Mouse (Mus musculus) ES-E14 (cell line): Measurements from ENCODE around the gene Itga2b. TPM values are rescaled to one million over a fixed set of nuclear protein-coding genes. Genes with fewer than 3 reads are reported as not detected.

Source experiments
- DNase-seq: peaks from one replicate; pipeline ENCODE4 v3.0.0-alpha.2; 2013; ENCODE audit warnings: low read depth, low spot score
- H3K27ac ChIP-seq: 2 replicates; pipeline ENCODE4 v1.5.1; 2012; ENCODE audit warnings: low read depth, mild to moderate bottlenecking, low read length, moderate library complexity, mixed read lengths; ENCODE audit not compliant: poor library complexity, insufficient read depth, severe bottlenecking
- H3K36me3 ChIP-seq: 2 replicates; pipeline ENCODE4 v1.6.1; 2012; ENCODE audit warnings: mild to moderate bottlenecking, low read length, moderate library complexity, mixed read lengths; ENCODE audit not compliant: control insufficient read depth, poor library complexity, insufficient read depth, severe bottlenecking
- H3K4me1 ChIP-seq, 2 experiments: fragments of 150-350 bp in 1 of 2; sonication (generic) in 1 of 2; 2 replicates each; pipeline ENCODE4 v1.6.1; 2012; ENCODE audit warnings: low read length in 2 of 2, mild to moderate bottlenecking in 1 of 2, mixed read lengths in 1 of 2; ENCODE audit not compliant: control insufficient read depth in 2 of 2, insufficient read depth in 2 of 2, poor library complexity in 1 of 2
- H3K4me3 ChIP-seq, 2 experiments: fragments of 150-350 bp in 1 of 2; sonication (generic) in 1 of 2; 2 replicates each; pipeline ENCODE4 v1.5.1; 2012; ENCODE audit warnings: low read length in 2 of 2, low read depth in 1 of 2, mild to moderate bottlenecking in 1 of 2, mixed read lengths in 1 of 2; ENCODE audit not compliant: insufficient read depth in 1 of 2, poor library complexity in 1 of 2, severe bottlenecking in 1 of 2
- H3K9ac ChIP-seq: 2 replicates; pipeline ENCODE4 v1.6.1; 2012; ENCODE audit warnings: low read depth, mild to moderate bottlenecking, low read length, mixed read lengths; ENCODE audit not compliant: poor library complexity, insufficient read depth, severe bottlenecking
- H3K9me3 ChIP-seq: fragments of 150-350 bp; sonication (generic); 2 replicates; pipeline ENCODE4 v1.6.1; 2012; ENCODE audit warnings: low read depth, mild to moderate bottlenecking, low read length; ENCODE audit not compliant: control insufficient read depth, insufficient read depth
- CHD2 ChIP-seq: IDR thresholded peaks from 2 replicates; pipeline ENCODE4 v1.6.1; 2014; ENCODE audit warnings: mild to moderate bottlenecking, low read depth, low read length, inconsistent platforms
- HCFC1 ChIP-seq: IDR thresholded peaks from 2 replicates; pipeline ENCODE4 v1.6.1; 2012; ENCODE audit warnings: low read length, inconsistent platforms, borderline replicate concordance; ENCODE audit not compliant: insufficient read depth
- MAFK ChIP-seq: IDR thresholded peaks from 2 replicates; pipeline ENCODE4 v1.6.1; 2014; ENCODE audit warnings: mild to moderate bottlenecking, low read depth, low read length, inconsistent platforms; ENCODE audit not compliant: insufficient read depth
- ZC3H11A ChIP-seq: IDR thresholded peaks from 2 replicates; pipeline ENCODE4 v1.6.1; 2012; ENCODE audit warnings: low read depth, mild to moderate bottlenecking, inconsistent platforms, low read length, borderline replicate concordance
- ZNF384 ChIP-seq: IDR thresholded peaks from 2 replicates; pipeline ENCODE4 v1.6.1; 2012; ENCODE audit warnings: low read depth, low read length, inconsistent platforms
- in situ Hi-C, 2 experiments: fragments of 600-800 bp; cut with MboI; formaldehyde crosslinking; loops; one replicate each; pipeline ENCODE4 v1.15.1; 2025; ENCODE audit warnings: low sequenced_read_pairs in 2 of 2, inconsistent platforms in 1 of 2; ENCODE audit not compliant: unreplicated experiment in 2 of 2
- total RNA-seq: library from RNA; depleted of rRNA; stranded (reverse); fragments of 300-350 nt; gene quantifications from 2 replicates; pipeline ENCODE4 v1.2.3, GENCODE M21; 2012

Gene Itga2b
- total RNA-seq, 1 experiment = 6.6 TPM

GRCm38 (mm10) chr11:102428981-102429540, 40.9 kb downstream of the Itga2b start:
- in situ Hi-C loops = no loop called here
- no peak overlapping the region for H3K27ac ChIP-seq

GRCm38 (mm10) chr11:102425555-102426316, 44.2 kb downstream of the Itga2b start:
- no peak overlapping the region for H3K4me3 ChIP-seq
- no peaks in the 10 kb centered on the region for H3K9me3 ChIP-seq
- peaks cover 0 to 4% of the 10 kb centered on the region in 2 experiments; a peak in 3 of 4 replicates for H3K4me1 ChIP-seq
- H3K27ac ChIP-seq = no peak overlapping the region
- H3K36me3 ChIP-seq = no peaks in the 10 kb centered on the region
- in situ Hi-C loops = no loop called here
- H3K9ac ChIP-seq = 0 out of 2 replicates have a peak overlapping the region, but pooled peaks have one; percentile 11
- TF ChIP-seq ZNF384 (no peak), HCFC1 (no peak), CHD2 (no peak), MAFK (no peak), ZC3H11A (no peak)
- no peak for DNase-seq

More at GRCm38 (mm10) chr11:102428981-102429540, 40.9 kb downstream of the Itga2b start:
- H3K4me1 ChIP-seq = peaks cover 0 to 8% of the 10 kb centered on the region in 2 experiments; a peak in 3 of 4 replicates
- TF ChIP-seq MAFK = no peak
- no peak for TF ChIP-seq ZC3H11A
- TF ChIP-seq HCFC1 = no peak
- no peak for TF ChIP-seq CHD2
- TF ChIP-seq ZNF384 = no peak
- no peaks in the 10 kb centered on the region for H3K9me3 ChIP-seq
- H3K9ac ChIP-seq = peak overlapping the region; percentile 87; the same call in 1 of the 2 replicates
- H3K36me3 ChIP-seq = peaks cover 9% of the 10 kb centered on the region; the same call in 1 of the 2 replicates
- H3K4me3 ChIP-seq = peak overlapping the region; percentile 73 to 83; a peak in 2 of 4 replicates
- no peak for DNase-seq

- Histone ChIP-seq H3K36me3 (no peaks in the 10 kb centered on the region), H3K4me1 (peaks cover 0 to 4% of the 10 kb centered on the region in 2 experiments; a peak in 3 of 4 replicates), H3K27ac (no peak overlapping the region), H3K9ac (no peak overlapping the region; the same call in 1 of the 2 replicates), H3K4me3 (no peak overlapping the region), H3K9me3 (no peaks in the 10 kb centered on the region)
- DNase-seq = no peak
- no peak for TF ChIP-seq ZC3H11A
- TF ChIP-seq MAFK = no peak
- TF ChIP-seq CHD2 = no peak
- no peak for TF ChIP-seq ZNF384
- no peak for TF ChIP-seq HCFC1
- in situ Hi-C loops = no loop called here
Measured at GRCm38 (mm10) chr11:102424666-102425065, 45.3 kb downstream of the Itga2b start.

- Histone ChIP-seq H3K9me3 (no peaks in the 10 kb centered on the region), H3K27ac (no peak overlapping the region)
Measured at GRCm38 (mm10) chr11:102421559-102421958, 48.4 kb downstream of the Itga2b start.

More at GRCm38 (mm10) chr11:102421559-102421958, 48.4 kb downstream of the Itga2b start:
- H3K4me1 ChIP-seq = no peaks in the 10 kb centered on the region
- DNase-seq = no peak
- H3K4me3 ChIP-seq = no peak overlapping the region
- no peak overlapping the region for H3K9ac ChIP-seq
- in situ Hi-C loops = no loop called here
- no peaks in the 10 kb centered on the region for H3K36me3 ChIP-seq
- TF ChIP-seq HCFC1 (no peak), MAFK (no peak), ZNF384 (no peak), ZC3H11A (no peak), CHD2 (no peak)
